Mouse (Mus musculus): ENCODE data around the gene Tcte2. TPM values are rescaled to one million over a fixed set of nuclear protein-coding genes. Genes with fewer than 3 reads are reported as not detected.
"Not testable (repeated sequence)": the region's sequence is repeated elsewhere in the genome, so short reads cannot be mapped to it uniquely, and the experiment has no call there.

The Tcte2 gene
- polyA plus RNA-seq, 1 experiment from 2014 or later: 16.8 TPM

DNA sequence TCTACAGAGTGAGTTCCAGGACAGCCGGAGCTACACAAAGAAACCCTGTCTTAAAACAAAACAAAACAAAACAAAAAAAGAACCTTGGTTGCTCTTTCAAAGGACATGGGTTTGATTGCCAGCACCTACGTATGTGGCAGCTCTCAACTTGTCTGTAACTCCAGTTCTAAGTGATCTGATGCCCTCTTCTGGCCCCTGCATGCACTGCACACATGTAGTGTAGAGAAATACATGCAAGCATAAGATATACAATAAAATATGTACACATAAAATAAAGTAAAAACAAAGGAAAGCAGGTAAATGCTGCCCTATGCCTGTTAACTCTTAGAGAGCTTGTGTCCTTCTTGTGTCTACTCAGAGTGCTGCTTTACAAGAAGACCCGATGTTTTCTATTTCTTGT lies 7.6 kb upstream of the Tcte2 start:
- 90% methylated on average over 3 of the region's 3 CpGs for WGBS
- Histone ChIP-seq H3K27me3 (ENCODE audit: control insufficient read depth, insufficient read depth, low read length) (no peaks in the 10 kb centered on the region), H3K4me2 (replicated peaks; ENCODE audit: low read depth, low read length) (no peak overlapping the region), H3K9me3 (ENCODE audit: control insufficient read depth, low read length) (no peaks in the 10 kb centered on the region), H3K36me3 (ENCODE audit: control insufficient read depth, insufficient read depth, low read length) (no peaks in the 10 kb centered on the region), H3K27ac (ENCODE audit: low read depth, low read length) (no peak overlapping the region), H3K4me1 (replicated peaks; ENCODE audit: control insufficient read depth, insufficient read depth, low read length) (no peaks in the 10 kb centered on the region), H3K9ac (ENCODE audit: low read depth, low read length) (no peak overlapping the region), H3K4me3 (ENCODE audit: low read depth, low read length) (no peak overlapping the region)
- ATAC-seq (ENCODE audit: low FRiP score) (no peak), DNase-seq (ENCODE audit: low spot score) (no peak)

DNA sequence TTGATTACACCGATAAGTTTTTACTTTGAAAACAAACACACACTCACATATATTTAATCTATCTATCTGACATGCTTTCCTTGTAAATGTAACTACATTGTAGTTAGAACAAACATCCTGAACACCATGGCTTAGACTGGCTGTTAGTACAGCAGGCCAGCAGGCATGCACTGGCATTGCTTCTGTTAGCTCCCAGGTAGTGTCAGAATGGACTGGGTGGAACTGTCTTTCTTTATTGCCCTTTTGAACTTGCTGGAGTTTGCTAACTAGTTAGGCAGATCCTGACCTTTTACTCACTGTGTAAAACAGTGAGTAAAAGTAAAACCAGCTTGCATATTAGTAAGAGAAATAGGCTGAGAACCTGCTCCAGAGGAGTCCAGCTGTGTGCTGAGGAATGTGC lies 6.9 kb upstream of the Tcte2 start:
- Histone ChIP-seq H3K9ac (ENCODE audit: low read depth, low read length) (no peak overlapping the region), H3K4me2 (replicated peaks; ENCODE audit: low read depth, low read length) (no peak overlapping the region), H3K36me3 (ENCODE audit: control insufficient read depth, insufficient read depth, low read length) (no peaks in the 10 kb centered on the region), H3K9me3 (ENCODE audit: control insufficient read depth, low read length) (no peaks in the 10 kb centered on the region), H3K4me1 (replicated peaks; ENCODE audit: control insufficient read depth, insufficient read depth, low read length) (no peaks in the 10 kb centered on the region), H3K4me3 (ENCODE audit: low read depth, low read length) (no peak overlapping the region), H3K27ac (ENCODE audit: low read depth, low read length) (no peak overlapping the region), H3K27me3 (ENCODE audit: control insufficient read depth, insufficient read depth, low read length) (no peaks in the 10 kb centered on the region)
- ATAC-seq (ENCODE audit: low FRiP score): no peak
- no peak for DNase-seq (ENCODE audit: low spot score)
- WGBS: 98% methylated on average over 1 of the region's 1 CpGs

DNA sequence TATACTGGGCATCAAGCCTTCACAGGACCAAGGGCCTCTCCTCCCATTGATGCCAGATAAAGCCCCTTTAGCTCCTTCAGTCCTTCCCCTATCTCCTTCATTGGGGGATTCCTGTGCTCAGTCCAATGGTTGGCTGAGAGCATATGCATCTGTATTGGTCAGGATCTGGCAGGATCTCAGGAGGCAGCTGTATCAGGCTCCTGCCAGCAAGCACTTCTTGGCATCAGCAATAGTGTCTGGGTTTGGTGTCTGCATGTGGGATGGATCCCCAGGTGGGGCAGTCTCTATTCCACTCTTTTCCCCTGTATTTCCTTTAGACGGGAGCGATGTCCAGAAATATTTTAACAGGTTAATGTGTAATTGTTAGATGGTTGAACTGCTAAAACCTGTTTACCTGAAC lies 3.3 kb upstream of the Tcte2 start:
- not testable (repeated sequence) for H3K4me3 ChIP-seq (ENCODE audit: low read depth, low read length); H3K4me2 ChIP-seq (replicated peaks; ENCODE audit: low read depth, low read length); ATAC-seq (ENCODE audit: low FRiP score); H3K27me3 ChIP-seq (ENCODE audit: control insufficient read depth, insufficient read depth, low read length); H3K9me3 ChIP-seq (ENCODE audit: control insufficient read depth, low read length); DNase-seq (ENCODE audit: low spot score); H3K36me3 ChIP-seq (ENCODE audit: control insufficient read depth, insufficient read depth, low read length); H3K4me1 ChIP-seq (replicated peaks; ENCODE audit: control insufficient read depth, insufficient read depth, low read length); H3K9ac ChIP-seq (ENCODE audit: low read depth, low read length); H3K27ac ChIP-seq (ENCODE audit: low read depth, low read length)
- WGBS: 93% methylated on average over 2 of the region's 2 CpGs

DNA sequence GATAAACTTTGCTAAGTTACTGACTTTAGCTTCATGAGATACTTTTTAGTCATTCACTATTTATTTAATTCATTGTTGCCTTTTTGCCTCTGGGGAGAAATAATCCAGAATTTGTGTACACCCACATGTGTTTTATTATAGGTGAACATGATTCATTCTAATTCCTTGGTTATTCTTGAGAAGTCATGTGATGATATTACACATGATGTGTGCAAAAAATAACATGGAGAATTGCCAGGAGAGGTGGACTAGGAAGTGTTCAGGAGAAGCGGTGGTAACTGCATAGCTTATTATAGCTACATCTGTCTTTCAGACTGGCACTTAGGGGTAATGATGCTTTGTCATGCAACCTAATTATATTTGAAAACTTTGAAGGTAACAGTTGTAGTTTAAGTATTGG lies 2.2 kb upstream of the Tcte2 start:
- 85% methylated on average over 1 of the region's 1 CpGs for WGBS

DNA sequence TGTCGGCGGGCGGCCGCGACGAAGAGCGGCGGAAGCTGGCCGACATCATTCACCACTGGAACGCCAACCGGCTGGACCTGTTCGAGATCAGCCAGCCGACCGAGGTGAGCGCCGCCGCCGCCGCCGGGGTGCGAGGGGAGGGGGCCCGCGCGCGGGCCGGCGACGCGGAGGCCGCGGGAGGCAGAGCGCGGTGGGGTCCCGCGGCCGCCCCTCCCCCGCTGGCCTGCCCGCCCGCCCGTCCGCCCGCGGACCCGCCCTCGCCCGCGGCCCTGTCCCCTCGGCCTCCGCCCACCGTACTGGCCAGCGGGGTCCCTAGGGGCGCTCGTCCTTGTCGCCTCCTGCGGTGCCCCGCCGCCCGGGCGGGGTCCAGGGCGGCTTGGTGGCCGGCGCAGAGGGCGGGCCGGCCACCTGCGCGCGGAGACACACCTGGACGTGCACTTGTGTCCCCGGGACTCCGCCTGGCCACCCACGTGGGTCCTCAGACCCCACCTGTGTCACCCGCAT lies 898 bp downstream of the Tcte2 start:
- H3K27ac ChIP-seq (ENCODE audit: low read depth, low read length): peak overlapping the region; percentile 95
- 0 out of 2 replicates have a peak, but pooled peaks cover 3% of the 10 kb centered on the region for H3K4me1 ChIP-seq (replicated peaks; ENCODE audit: control insufficient read depth, insufficient read depth, low read length)
- H3K27me3 ChIP-seq (ENCODE audit: control insufficient read depth, insufficient read depth, low read length): no peaks in the 10 kb centered on the region
- H3K4me3 ChIP-seq (ENCODE audit: low read depth, low read length): peak overlapping the region; percentile 97
- ATAC-seq (ENCODE audit: low FRiP score) (peak; percentile 66), DNase-seq (ENCODE audit: low spot score) (peak; percentile 59)
- no peaks in the 10 kb centered on the region for H3K36me3 ChIP-seq (ENCODE audit: control insufficient read depth, insufficient read depth, low read length)
- H3K9ac ChIP-seq (ENCODE audit: low read depth, low read length): peak overlapping the region; percentile 68
- peak overlapping the region; percentile 99 for H3K4me2 ChIP-seq (replicated peaks; ENCODE audit: low read depth, low read length)
- no peaks in the 10 kb centered on the region for H3K9me3 ChIP-seq (ENCODE audit: control insufficient read depth, low read length)
- 0% methylated on average over 25 of the region's 72 CpGs for WGBS

More for the DNA sequence above, 2.2 kb upstream of the Tcte2 start:
- Histone ChIP-seq H3K9me3 (ENCODE audit: control insufficient read depth, low read length) (no peaks in the 10 kb centered on the region), H3K27ac (ENCODE audit: low read depth, low read length) (no peak overlapping the region), H3K9ac (ENCODE audit: low read depth, low read length) (no peak overlapping the region), H3K36me3 (ENCODE audit: control insufficient read depth, insufficient read depth, low read length) (no peaks in the 10 kb centered on the region), H3K4me1 (replicated peaks; ENCODE audit: control insufficient read depth, insufficient read depth, low read length) (no peaks in the 10 kb centered on the region), H3K4me2 (replicated peaks; ENCODE audit: low read depth, low read length) (no peak overlapping the region), H3K27me3 (ENCODE audit: control insufficient read depth, insufficient read depth, low read length) (no peaks in the 10 kb centered on the region), H3K4me3 (ENCODE audit: low read depth, low read length) (no peak overlapping the region)
- no peak for ATAC-seq (ENCODE audit: low FRiP score)
- DNase-seq (ENCODE audit: low spot score): no peak

DNA sequence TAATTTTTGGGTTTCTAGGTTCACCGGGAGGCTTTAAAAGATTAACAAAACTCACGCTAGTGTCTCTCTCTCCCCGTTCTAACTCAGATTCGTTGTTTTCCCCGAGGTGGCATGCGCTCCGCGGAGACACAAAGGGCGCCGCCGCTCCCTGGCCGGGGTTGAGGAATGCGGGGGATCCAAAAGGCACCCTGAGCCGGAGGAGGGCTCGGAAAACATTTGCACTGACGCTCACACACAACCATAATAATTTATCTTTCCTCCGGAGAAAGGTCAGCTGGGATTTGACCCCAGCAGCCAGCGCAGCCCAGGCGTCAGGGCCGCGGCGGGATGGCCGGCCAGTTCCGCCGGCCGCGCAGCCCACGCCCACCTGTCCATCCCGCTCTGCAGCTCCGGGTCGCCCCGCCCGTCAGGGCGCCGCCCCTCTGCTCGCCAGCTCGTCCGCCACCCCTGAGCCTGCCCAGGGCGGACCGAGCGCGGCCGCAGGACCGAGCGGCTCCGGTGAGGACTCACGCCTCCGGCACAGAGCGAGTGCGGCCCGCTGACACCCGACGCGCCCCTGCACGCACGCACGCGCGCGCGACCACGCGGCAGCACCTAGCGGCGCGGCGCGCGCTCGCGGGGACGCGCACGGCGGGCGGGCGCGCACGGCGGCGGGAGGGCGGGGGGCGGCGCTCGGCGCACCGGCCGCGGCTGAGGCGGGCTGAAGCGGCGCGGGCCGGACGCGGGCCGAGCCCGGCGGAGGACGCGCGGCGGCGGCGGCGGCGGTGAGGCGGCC lies 1.6 kb downstream of the Tcte2 start, which contains the start of gene Afdn:
TSS of gene Afdn (plus strand) at position 687 of the 775 bp plus-strand sequence.
- no peaks in the 10 kb centered on the region for H3K27me3 ChIP-seq (ENCODE audit: control insufficient read depth, insufficient read depth, low read length)
- peak within 1 kb of the TSS; percentile 95 for H3K27ac ChIP-seq (ENCODE audit: low read depth, low read length)
- under 1% methylated on average over 82 of the region's 108 CpGs for WGBS
- H3K36me3 ChIP-seq (ENCODE audit: control insufficient read depth, insufficient read depth, low read length): no peaks in the 10 kb centered on the region
- DNase-seq (ENCODE audit: low spot score) (peak; percentile 89), ATAC-seq (ENCODE audit: low FRiP score) (peak; percentile 91)
- peak within 1 kb of the TSS; percentile 97 for H3K4me3 ChIP-seq (ENCODE audit: low read depth, low read length)
- H3K4me1 ChIP-seq (replicated peaks; ENCODE audit: control insufficient read depth, insufficient read depth, low read length): 0 out of 2 replicates have a peak, but pooled peaks cover 3% of the 10 kb centered on the region
- H3K9me3 ChIP-seq (ENCODE audit: control insufficient read depth, low read length): no peaks in the 10 kb centered on the region
- peak within 1 kb of the TSS; percentile 68 for H3K9ac ChIP-seq (ENCODE audit: low read depth, low read length)
- peak within 1 kb of the TSS; percentile 99 for H3K4me2 ChIP-seq (replicated peaks; ENCODE audit: low read depth, low read length)

DNA sequence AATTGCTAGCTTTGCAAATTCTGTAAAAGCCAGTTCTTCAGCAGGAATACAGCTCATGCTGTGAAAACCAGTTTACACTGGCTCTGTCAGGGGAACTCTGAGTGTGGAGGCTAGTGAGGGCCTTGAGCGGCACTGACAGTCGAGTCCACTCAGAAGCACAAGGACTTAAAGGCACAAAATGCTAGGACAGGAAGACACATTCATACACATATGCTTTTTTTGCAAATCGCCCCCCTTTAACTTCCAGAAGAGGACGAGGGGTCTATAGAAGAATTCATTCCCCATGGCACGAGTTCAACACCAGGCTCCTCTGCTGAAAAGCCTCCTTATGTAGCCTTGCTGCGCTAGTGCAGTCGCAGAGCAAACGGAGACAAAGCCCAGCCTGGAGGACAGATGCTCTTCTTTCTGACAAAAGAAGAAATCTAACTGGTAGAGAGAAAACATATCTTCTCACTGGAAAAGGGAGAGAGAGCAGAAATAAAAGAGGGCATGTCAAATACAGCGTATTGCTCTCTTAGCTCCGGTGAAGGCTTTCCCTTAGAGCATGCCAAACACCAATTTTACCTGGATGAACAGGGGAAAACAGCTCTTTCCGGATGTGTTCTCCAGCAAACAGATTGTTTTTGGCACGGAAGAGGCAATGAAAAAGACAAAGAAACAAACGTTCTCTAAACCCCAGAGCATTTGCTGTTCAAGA lies 2.3 kb downstream of the Tcte2 start:
- WGBS: 10% methylated on average over 13 of the region's 13 CpGs
- Histone ChIP-seq H3K4me1 (replicated peaks; ENCODE audit: control insufficient read depth, insufficient read depth, low read length) (0 out of 2 replicates have a peak, but pooled peaks cover 3% of the 10 kb centered on the region), H3K4me3 (ENCODE audit: low read depth, low read length) (peak overlapping the region; percentile 97), H3K4me2 (replicated peaks; ENCODE audit: low read depth, low read length) (peak overlapping the region; percentile 99), H3K27ac (ENCODE audit: low read depth, low read length) (peak overlapping the region; percentile 95), H3K9ac (ENCODE audit: low read depth, low read length) (peak overlapping the region; percentile 68), H3K9me3 (ENCODE audit: control insufficient read depth, low read length) (no peaks in the 10 kb centered on the region), H3K27me3 (ENCODE audit: control insufficient read depth, insufficient read depth, low read length) (no peaks in the 10 kb centered on the region), H3K36me3 (ENCODE audit: control insufficient read depth, insufficient read depth, low read length) (no peaks in the 10 kb centered on the region)
- ATAC-seq (ENCODE audit: low FRiP score) (no peak), DNase-seq (ENCODE audit: low spot score) (peak; percentile 61)

DNA sequence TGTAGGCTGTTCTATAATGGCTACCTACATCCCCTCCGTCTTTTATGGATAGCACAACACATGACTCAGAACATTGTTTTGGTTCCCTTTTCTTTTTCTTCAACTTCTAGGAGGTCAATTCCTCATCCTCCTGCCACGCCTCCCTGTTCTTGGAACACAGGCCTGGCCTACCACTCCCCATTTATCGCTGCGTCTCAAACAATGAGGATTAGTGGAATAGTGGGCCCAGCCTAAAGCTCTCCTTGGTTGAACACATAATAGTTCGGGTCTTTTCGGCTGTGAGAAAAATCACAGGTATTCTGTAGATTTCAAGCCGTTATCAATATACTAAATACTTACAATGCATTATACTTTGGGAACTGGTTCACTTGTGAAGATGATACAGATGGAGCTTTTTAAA lies 3.0 kb downstream of the Tcte2 start:
- Histone ChIP-seq H3K4me2 (replicated peaks; ENCODE audit: low read depth, low read length) (peak overlapping the region; percentile 99), H3K9me3 (ENCODE audit: control insufficient read depth, low read length) (no peaks in the 10 kb centered on the region), H3K36me3 (ENCODE audit: control insufficient read depth, insufficient read depth, low read length) (no peaks in the 10 kb centered on the region), H3K9ac (ENCODE audit: low read depth, low read length) (peak overlapping the region; percentile 68), H3K27me3 (ENCODE audit: control insufficient read depth, insufficient read depth, low read length) (no peaks in the 10 kb centered on the region), H3K4me3 (ENCODE audit: low read depth, low read length) (peak overlapping the region; percentile 97), H3K27ac (ENCODE audit: low read depth, low read length) (peak overlapping the region; percentile 2; the same call in 1 of the 2 replicates), H3K4me1 (replicated peaks; ENCODE audit: control insufficient read depth, insufficient read depth, low read length) (0 out of 2 replicates have a peak, but pooled peaks cover 3% of the 10 kb centered on the region)
- DNase-seq (ENCODE audit: low spot score): no peak
- no peak for ATAC-seq (ENCODE audit: low FRiP score)
- 67% methylated on average over 7 of the region's 7 CpGs for WGBS
